Mouse (Mus musculus): ENCODE results near the gene Tuba3b. TPM values are rescaled to one million over a fixed set of nuclear protein-coding genes. Genes with fewer than 3 reads are reported as not detected.

Tuba3b gene
- polyA plus RNA-seq, 1 experiment from 2014 or later = not detected

DNA sequence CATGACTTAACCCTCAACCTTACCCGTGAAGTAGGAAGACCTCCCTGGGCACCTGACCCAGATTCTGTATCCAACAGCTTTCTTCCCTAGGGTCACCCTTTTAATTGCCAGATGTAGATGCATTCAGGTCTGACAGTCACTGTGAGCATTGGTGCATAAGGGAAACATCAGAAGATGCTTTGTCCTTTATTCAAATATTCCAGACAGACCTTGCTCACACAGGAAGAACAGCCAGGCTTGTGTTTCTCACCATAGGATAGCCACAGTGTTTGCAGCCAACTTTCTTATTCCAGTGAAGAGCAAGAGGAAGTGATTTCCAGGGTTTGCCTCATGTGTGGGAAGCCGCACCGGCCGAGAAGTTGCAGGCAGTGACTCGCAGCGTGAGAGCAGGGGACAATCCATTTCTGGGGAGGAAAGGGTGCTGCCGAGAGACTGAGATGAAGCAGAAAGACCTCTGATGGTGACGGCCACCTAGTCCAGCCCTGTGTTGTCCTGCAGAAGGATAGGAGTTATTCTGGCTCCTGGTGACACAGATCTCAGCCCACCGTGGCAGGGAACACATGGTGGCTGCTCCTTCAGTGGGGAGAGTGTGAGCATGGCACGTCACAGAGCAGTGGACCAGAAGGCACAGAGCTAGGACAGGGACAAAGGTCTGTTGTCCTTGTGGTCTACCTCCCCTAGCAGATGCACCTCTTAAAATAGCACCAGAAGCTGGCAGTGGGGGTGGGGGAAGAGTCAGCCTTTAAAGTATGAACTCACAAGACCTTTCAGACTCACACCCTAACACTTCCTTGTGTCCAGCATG is 34.0 kb upstream of the Tuba3b start:
- no peak for ATAC-seq (ENCODE audit: low read depth)
- 71% methylated on average over 10 of the region's 10 CpGs for WGBS
- Histone ChIP-seq H3K27ac (replicated peaks; ENCODE audit: low read depth, low read length) (no peak overlapping the region), H3K27me3 (replicated peaks; ENCODE audit: control insufficient read depth, insufficient read depth, low read length) (no peaks in the 10 kb centered on the region), H3K9ac (ENCODE audit: low read depth, low read length) (no peak overlapping the region), H3K4me1 (ENCODE audit: control insufficient read depth, insufficient read depth, low read length) (peaks cover 8% of the 10 kb centered on the region; the same call in 1 of the 2 replicates), H3K4me2 (ENCODE audit: low read depth, low read length) (no peak overlapping the region), H3K36me3 (ENCODE audit: control insufficient read depth, insufficient read depth, low read length) (no peaks in the 10 kb centered on the region), H3K9me3 (ENCODE audit: control insufficient read depth, low read length) (no peaks in the 10 kb centered on the region), H3K4me3 (ENCODE audit: low read depth, low read length) (no peak overlapping the region)
- DNase-seq (ENCODE audit: low spot score) = no peak

DNA sequence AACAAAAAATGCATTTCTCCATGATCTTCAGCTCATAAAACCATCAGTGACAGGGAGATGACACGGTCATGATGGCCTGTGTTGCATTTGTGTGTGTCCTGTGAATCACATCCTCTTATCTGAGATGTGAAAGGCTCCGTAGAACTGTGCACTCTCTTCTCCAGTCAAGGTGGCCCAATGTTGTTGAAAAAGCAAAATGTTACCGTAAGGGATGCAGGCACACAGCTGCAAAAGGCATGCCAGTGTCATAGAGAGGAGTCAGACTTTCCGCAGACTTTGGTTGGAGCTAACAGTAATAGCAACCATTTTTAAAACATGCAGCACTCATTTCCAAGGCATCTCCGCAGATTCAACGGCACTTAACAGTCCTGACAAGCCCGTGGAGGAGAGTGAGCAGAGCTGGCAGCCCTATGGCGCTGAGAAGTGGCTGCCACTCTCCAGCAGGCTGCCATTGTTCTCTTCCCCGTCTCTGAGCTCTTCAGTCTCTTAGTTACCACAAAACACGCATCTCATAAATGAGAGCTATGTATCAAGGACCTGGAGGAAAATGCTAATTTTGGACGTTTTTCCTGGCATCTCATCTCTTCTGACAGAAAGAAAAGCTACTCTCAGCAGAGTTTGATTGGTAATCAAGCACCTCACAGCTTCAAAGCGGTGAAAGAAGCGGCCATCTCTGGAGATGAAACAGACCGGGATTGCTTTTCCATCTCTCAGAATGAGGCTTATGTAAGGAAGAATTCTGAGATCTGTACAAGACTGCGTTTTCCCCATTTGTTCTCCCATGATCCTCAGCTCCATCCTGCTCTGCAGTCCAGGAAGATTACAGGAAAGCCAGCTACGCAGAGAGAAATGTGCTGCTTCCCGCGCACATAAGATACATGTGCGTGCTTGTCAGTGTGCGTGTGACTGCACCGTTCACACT is 30.2 kb upstream of the Tuba3b start:
- no peaks in the 10 kb centered on the region; the same call in 1 of the 2 replicates for H3K4me1 ChIP-seq (ENCODE audit: control insufficient read depth, insufficient read depth, low read length)
- no peak for DNase-seq (ENCODE audit: low spot score)
- 74% methylated on average over 21 of the region's 21 CpGs for WGBS

DNA sequence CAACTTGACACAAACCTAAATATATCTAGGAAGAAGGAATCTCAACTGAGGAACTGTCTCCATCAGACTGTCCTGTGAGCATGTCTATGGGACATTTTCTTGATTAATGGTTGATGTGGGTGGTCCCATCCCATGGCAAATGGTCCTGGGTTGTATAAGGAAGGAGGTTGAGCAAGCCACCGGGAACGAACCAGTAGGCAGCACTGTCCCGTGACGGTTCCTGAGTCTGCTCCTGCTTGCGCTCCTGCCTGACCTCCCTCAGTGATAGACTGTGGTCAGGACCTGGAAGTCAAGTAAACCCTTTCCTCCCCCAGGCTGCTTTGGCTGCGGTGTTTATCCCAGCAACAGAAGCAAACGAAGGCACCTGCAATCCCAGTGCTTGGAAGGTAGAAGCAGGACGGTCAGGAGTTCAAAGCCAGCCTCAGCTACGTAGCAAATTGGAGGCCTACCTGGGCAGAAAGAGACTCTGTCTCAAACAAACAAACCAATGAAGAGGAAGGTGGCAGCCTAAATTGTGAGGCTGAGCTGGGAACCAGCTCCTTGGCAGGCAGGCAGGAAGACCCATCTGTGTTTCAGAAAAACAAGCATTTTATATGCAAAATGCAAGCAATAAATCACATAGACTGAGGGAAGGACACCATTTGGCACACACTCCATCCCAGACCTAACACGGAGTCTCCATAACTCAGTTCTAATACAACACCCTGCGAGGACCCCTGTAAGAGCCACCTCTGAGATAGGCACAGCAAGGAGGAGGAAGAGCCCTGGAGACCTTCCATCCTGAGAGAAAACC is 24.9 kb upstream of the Tuba3b start:
- 89% methylated on average over 11 of the region's 11 CpGs for whole genome bisulfite sequencing
- Histone ChIP-seq H3K36me3 (ENCODE audit: control insufficient read depth, insufficient read depth, low read length) (no peaks in the 10 kb centered on the region), H3K4me2 (ENCODE audit: low read depth, low read length) (no peak overlapping the region), H3K27me3 (replicated peaks; ENCODE audit: control insufficient read depth, insufficient read depth, low read length) (no peaks in the 10 kb centered on the region), H3K4me1 (ENCODE audit: control insufficient read depth, insufficient read depth, low read length) (peaks cover 24% of the 10 kb centered on the region), H3K9ac (ENCODE audit: low read depth, low read length) (no peak overlapping the region), H3K9me3 (ENCODE audit: control insufficient read depth, low read length) (no peaks in the 10 kb centered on the region), H3K27ac (replicated peaks; ENCODE audit: low read depth, low read length) (no peak overlapping the region), H3K4me3 (ENCODE audit: low read depth, low read length) (no peak overlapping the region)
- DNase-seq (ENCODE audit: low spot score) = no peak
- no peak for ATAC-seq (ENCODE audit: low read depth)

More for the DNA sequence above, 30.2 kb upstream of the Tuba3b start:
- ATAC-seq (ENCODE audit: low read depth) = no peak
- Histone ChIP-seq H3K4me2 (ENCODE audit: low read depth, low read length) (no peak overlapping the region), H3K27me3 (replicated peaks; ENCODE audit: control insufficient read depth, insufficient read depth, low read length) (no peaks in the 10 kb centered on the region), H3K36me3 (ENCODE audit: control insufficient read depth, insufficient read depth, low read length) (no peaks in the 10 kb centered on the region), H3K4me3 (ENCODE audit: low read depth, low read length) (no peak overlapping the region), H3K9me3 (ENCODE audit: control insufficient read depth, low read length) (no peaks in the 10 kb centered on the region), H3K27ac (replicated peaks; ENCODE audit: low read depth, low read length) (no peak overlapping the region), H3K9ac (ENCODE audit: low read depth, low read length) (no peak overlapping the region)

DNA sequence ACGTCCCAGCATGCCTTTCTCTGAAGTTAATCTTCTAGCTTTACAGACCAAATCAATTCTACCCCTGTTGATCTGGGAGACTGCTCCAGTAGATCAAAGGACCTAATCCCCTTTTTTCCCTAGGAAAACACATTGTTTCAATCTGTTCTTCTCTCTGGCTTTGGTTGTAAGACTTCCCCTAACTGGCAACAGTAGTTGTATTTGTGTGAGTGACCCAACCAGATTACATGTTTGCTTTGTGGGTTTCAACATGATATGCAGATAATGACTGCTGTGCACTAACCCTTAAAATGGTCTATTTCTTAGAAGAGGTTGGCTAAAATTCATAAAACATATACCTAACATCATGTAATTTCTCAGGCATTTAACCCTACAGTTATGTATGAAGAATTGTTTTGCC is 24.0 kb upstream of the Tuba3b start:
- DNase-seq (ENCODE audit: low spot score) = peak; percentile 63
- H3K9ac ChIP-seq (ENCODE audit: low read depth, low read length) = no peak overlapping the region
- H3K4me3 ChIP-seq (ENCODE audit: low read depth, low read length) = no peak overlapping the region
- no peaks in the 10 kb centered on the region for H3K9me3 ChIP-seq (ENCODE audit: control insufficient read depth, low read length)
- H3K27me3 ChIP-seq (replicated peaks; ENCODE audit: control insufficient read depth, insufficient read depth, low read length) = no peaks in the 10 kb centered on the region
- peaks cover 24% of the 10 kb centered on the region for H3K4me1 ChIP-seq (ENCODE audit: control insufficient read depth, insufficient read depth, low read length)
- no peaks in the 10 kb centered on the region for H3K36me3 ChIP-seq (ENCODE audit: control insufficient read depth, insufficient read depth, low read length)
- H3K27ac ChIP-seq (replicated peaks; ENCODE audit: low read depth, low read length) = peak overlapping the region; percentile 63; the same call in 1 of the 2 replicates
- ATAC-seq (ENCODE audit: low read depth) = no peak
- 37% methylated on average over 1 of the region's 1 CpGs for WGBS
- H3K4me2 ChIP-seq (ENCODE audit: low read depth, low read length) = no peak overlapping the region

DNA sequence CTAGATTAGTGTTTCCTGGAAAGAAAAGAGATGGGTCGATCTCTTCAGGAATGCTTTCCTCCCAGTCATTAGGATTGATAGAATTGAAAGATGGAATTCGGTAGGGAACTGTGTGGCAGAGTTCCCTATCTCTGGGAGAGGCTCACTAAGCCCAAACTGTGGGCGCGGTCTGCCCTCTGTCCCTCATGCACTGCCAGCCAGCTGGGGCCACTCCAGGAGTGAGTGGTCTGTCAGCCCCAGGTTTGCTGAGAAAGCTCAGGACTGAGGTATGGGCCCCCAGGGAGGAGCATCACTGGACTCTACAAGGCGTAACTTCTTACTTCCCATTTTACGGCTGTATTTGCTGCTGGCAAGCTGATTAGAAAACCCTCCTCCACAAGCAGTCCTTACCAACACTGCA is 23.5 kb upstream of the Tuba3b start:
- Histone ChIP-seq H3K4me2 (ENCODE audit: low read depth, low read length) (0 out of 2 replicates have a peak overlapping the region, but pooled peaks have one; percentile 10), H3K4me1 (ENCODE audit: control insufficient read depth, insufficient read depth, low read length) (peaks cover 24% of the 10 kb centered on the region), H3K9ac (ENCODE audit: low read depth, low read length) (no peak overlapping the region), H3K27me3 (replicated peaks; ENCODE audit: control insufficient read depth, insufficient read depth, low read length) (no peaks in the 10 kb centered on the region), H3K9me3 (ENCODE audit: control insufficient read depth, low read length) (no peaks in the 10 kb centered on the region), H3K36me3 (ENCODE audit: control insufficient read depth, insufficient read depth, low read length) (no peaks in the 10 kb centered on the region), H3K4me3 (ENCODE audit: low read depth, low read length) (no peak overlapping the region), H3K27ac (replicated peaks; ENCODE audit: low read depth, low read length) (peak overlapping the region; percentile 63)
- no peak for ATAC-seq (ENCODE audit: low read depth)
- WGBS = 66% methylated on average over 6 of the region's 6 CpGs
- DNase-seq (ENCODE audit: low spot score) = no peak

DNA sequence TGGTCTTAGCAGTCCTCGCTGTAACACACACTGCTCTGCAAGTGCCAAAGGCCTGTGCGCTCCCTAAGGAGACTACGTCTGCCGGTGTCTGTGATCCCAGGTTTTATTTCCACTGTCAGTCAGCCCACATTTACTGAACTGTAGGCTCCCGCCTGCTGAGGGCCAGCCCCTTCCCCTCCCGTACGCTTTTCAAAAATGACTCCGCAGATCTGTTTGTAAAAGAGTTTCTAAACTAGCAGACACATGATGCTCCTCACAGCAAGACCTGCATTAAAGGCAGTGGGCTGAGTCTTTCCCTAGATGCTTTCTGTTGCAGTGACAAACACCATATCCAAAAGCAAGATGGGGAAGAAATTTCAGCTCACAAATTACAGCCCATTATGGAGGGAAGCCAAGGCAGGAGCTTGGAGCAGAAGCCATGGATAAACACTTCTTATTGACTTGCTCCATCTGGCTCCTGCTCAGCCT is 23.0 kb upstream of the Tuba3b start:
- H3K4me3 ChIP-seq (ENCODE audit: low read depth, low read length) = no peak overlapping the region
- no peaks in the 10 kb centered on the region for H3K36me3 ChIP-seq (ENCODE audit: control insufficient read depth, insufficient read depth, low read length)
- H3K27ac ChIP-seq (replicated peaks; ENCODE audit: low read depth, low read length) = peak overlapping the region; percentile 63
- no peak overlapping the region for H3K9ac ChIP-seq (ENCODE audit: low read depth, low read length)
- 0 out of 2 replicates have a peak overlapping the region, but pooled peaks have one; percentile 10 for H3K4me2 ChIP-seq (ENCODE audit: low read depth, low read length)
- H3K4me1 ChIP-seq (ENCODE audit: control insufficient read depth, insufficient read depth, low read length) = peaks cover 24% of the 10 kb centered on the region
- 34% methylated on average over 8 of the region's 8 CpGs for WGBS
- no peaks in the 10 kb centered on the region for H3K27me3 ChIP-seq (replicated peaks; ENCODE audit: control insufficient read depth, insufficient read depth, low read length)
- ATAC-seq (ENCODE audit: low read depth) (peak; percentile 53; the same call in 1 of the 2 replicates), DNase-seq (ENCODE audit: low spot score) (peak; percentile 63)
- H3K9me3 ChIP-seq (ENCODE audit: control insufficient read depth, low read length) = no peaks in the 10 kb centered on the region

DNA sequence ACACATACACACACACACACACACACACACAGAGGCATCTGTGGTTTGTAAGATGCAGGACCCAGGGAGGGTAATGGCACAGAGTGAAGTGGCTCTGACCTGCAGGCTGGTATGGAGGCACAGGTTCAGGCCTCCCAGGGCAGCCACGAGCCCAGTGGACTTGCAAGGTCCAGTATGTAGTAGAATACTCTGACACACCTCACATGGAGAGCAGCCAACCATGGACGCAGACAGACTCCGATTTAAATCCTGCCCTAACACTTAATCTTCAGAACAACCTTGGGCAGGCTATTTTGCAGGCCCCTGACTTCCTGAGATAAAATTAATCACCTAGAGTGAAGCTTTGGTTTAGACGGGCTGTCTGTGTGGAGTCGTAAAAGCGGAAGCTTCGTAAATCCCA is 21.6 kb upstream of the Tuba3b start:
- Histone ChIP-seq H3K9ac (ENCODE audit: low read depth, low read length) (no peak overlapping the region), H3K27ac (replicated peaks; ENCODE audit: low read depth, low read length) (no peak overlapping the region), H3K4me3 (ENCODE audit: low read depth, low read length) (no peak overlapping the region), H3K36me3 (ENCODE audit: control insufficient read depth, insufficient read depth, low read length) (no peaks in the 10 kb centered on the region), H3K4me1 (ENCODE audit: control insufficient read depth, insufficient read depth, low read length) (peaks cover 28% of the 10 kb centered on the region), H3K9me3 (ENCODE audit: control insufficient read depth, low read length) (no peaks in the 10 kb centered on the region), H3K4me2 (ENCODE audit: low read depth, low read length) (no peak overlapping the region), H3K27me3 (replicated peaks; ENCODE audit: control insufficient read depth, insufficient read depth, low read length) (no peaks in the 10 kb centered on the region)
- no peak for DNase-seq (ENCODE audit: low spot score)
- ATAC-seq (ENCODE audit: low read depth) = no peak
- WGBS = 90% methylated on average over 7 of the region's 7 CpGs

DNA sequence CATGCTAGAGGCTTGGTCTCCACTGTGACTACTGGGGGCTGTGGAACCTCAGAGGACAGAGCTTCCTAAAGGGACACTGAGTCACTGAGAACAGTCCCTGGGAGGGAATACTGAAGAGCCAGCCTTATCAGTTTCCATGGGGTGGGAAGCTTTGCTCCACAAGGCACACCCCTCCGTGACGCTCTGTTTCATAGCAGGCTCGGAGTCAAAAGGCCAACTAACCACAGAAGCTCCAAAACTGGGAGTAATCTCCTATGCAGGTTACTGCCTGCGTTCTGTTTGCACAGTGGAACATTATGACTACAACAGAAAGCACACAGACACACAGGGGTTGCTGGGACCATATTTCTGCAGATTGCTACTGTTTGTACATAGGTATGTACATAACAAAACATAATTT is 19.7 kb upstream of the Tuba3b start:
- peaks cover 26% of the 10 kb centered on the region for H3K4me1 ChIP-seq (ENCODE audit: control insufficient read depth, insufficient read depth, low read length)
- peak; percentile 64 for DNase-seq (ENCODE audit: low spot score)
- 64% methylated on average over 4 of the region's 4 CpGs for WGBS
- H3K9me3 ChIP-seq (ENCODE audit: control insufficient read depth, low read length) = no peaks in the 10 kb centered on the region
- H3K4me3 ChIP-seq (ENCODE audit: low read depth, low read length) = no peak overlapping the region
- H3K9ac ChIP-seq (ENCODE audit: low read depth, low read length) = no peak overlapping the region
- ATAC-seq (ENCODE audit: low read depth) = 0 out of 2 replicates have a peak, but pooled peaks have one; percentile 34
- H3K27ac ChIP-seq (replicated peaks; ENCODE audit: low read depth, low read length) = no peak overlapping the region
- H3K36me3 ChIP-seq (ENCODE audit: control insufficient read depth, insufficient read depth, low read length) = no peaks in the 10 kb centered on the region
- H3K4me2 ChIP-seq (ENCODE audit: low read depth, low read length) = no peak overlapping the region
- no peaks in the 10 kb centered on the region for H3K27me3 ChIP-seq (replicated peaks; ENCODE audit: control insufficient read depth, insufficient read depth, low read length)

Measured in embryonic facial prominence, embryonic 14.5 days (tissue).